In the genomic region with DNA sequence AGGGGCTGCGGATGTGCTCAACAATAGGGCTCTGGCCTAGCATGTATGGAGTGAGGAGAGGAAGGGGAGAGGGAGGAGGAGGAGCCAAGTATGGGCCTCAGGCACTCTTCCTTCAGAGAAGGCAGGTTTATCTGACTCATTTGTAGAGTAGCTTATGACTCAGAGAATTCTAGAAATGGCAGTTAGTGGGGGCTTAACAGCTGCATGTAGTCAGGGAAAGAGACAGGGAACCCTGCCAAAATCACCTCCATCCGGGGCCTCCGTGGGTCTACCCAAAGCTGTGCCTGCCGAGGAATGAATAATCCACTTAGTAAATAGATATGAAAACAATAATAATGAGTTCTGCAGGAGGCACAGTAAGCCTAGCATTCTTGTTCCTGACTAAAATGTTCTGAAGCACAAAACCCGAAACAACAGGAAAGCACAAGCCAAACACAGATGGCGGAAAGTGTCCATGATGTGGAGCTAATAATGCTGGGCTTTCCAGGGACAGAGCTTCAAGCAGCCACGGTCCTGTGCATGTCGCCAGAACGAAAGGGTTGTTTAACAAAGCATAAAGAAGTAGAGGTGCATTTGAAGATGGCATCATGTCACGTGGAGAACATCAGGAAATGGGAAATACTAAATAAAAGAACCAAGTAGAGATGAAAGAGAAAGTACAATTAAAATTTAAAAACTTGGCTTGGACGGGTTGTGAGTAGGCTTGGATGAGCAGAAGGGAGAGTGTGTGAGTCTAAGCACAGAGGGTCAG, we compare ENCODE assay signal across 9 mouse cellular contexts. TPM values are rescaled to one million over a fixed set of nuclear protein-coding genes. Genes with fewer than 3 reads are reported as not detected.
DNase-seq lines count a peak whose midpoint lies in the region; ATAC-seq and TF ChIP-seq lines count a peak whose summit lies in the region.
"Had no signal": no experiment of that assay in that cellular context is flagged by ENCODE, and none has a peak within 500 bp of the region (broad histone marks: within the 10 kb centered on the region; RNA-seq: fewer than 3 reads in every experiment).

No protein-coding gene starts in this region.

- 32% methylated on average over 11 of the region's 11 CpGs for WGBS in lung, adult 2 months
- 58% methylated on average over 11 of the region's 11 CpGs for WGBS in intestine, embryonic 16.5 days
- 27% methylated on average over 11 of the region's 11 CpGs for WGBS in olfactory bulb, adult 2 months
- WGBS in forebrain, embryonic 10.5 days: 89% methylated on average over 11 of the region's 11 CpGs

- peak overlapping the region; percentile 68 for H3K27ac ChIP-seq in intestine, embryonic 16.5 days (ENCODE audit: low read length)
- peak overlapping the region; percentile 83 for H3K27ac ChIP-seq in olfactory bulb, adult 2 months (ENCODE audit: insufficient read depth, low read depth, low read length)
- no peak overlapping the region for H3K27ac ChIP-seq in forebrain, embryonic 10.5 days
- H3K27ac ChIP-seq: neural tube, embryonic 13.5 days had no signal

- no peaks in the 10 kb centered on the region for H3K9me3 ChIP-seq in intestine, embryonic 16.5 days (ENCODE audit: control insufficient read depth, low read length)
- H3K9me3 ChIP-seq in forebrain, embryonic 10.5 days: no peaks in the 10 kb centered on the region
- H3K9me3 ChIP-seq: neural tube, embryonic 13.5 days had no signal

- H3K4me3 ChIP-seq in lung, adult 2 months (replicated peaks; ENCODE audit: extremely low read depth, low read depth, low read length): peak overlapping the region; percentile 26
- no peak overlapping the region for H3K4me3 ChIP-seq in intestine, embryonic 16.5 days (ENCODE audit: low read length)
- H3K4me3 ChIP-seq in olfactory bulb, adult 2 months (ENCODE audit: insufficient read depth, low read depth, low read length): no peak overlapping the region
- H3K4me3 ChIP-seq in forebrain, embryonic 10.5 days: no peak overlapping the region
- H3K4me3 ChIP-seq: neural tube, embryonic 13.5 days had no signal

- DNase-seq in lung, adult 2 months: no peak
- no peak for DNase-seq in lung, postnatal 4 days
- DNase-seq in Patski (ENCODE audit: low read depth, low spot score): peak; percentile 94
- no peak for DNase-seq in yolk sac, embryonic 10.5 days (ENCODE audit: low spot score)
- no peak for DNase-seq in kidney, postnatal 25 days
- no peak for DNase-seq in forebrain, embryonic 10.5 days (ENCODE audit: extremely low spot score, low spot score)

- no peak overlapping the region for H3K4me2 ChIP-seq in intestine, embryonic 16.5 days (ENCODE audit: low read depth, low read length)
- H3K4me2 ChIP-seq: neural tube, embryonic 13.5 days had no signal

- no peak for TF ChIP-seq CTCF in lung, adult 2 months (IDR thresholded peaks at IDR 0.05; ENCODE audit: insufficient read depth, low read length)
- TF ChIP-seq CTCF in Patski (IDR thresholded peaks at IDR 0.05): no peak
- TF ChIP-seq CTCF in olfactory bulb, adult 2 months (IDR thresholded peaks at IDR 0.05; ENCODE audit: insufficient read depth, low read depth, low read length): no peak

- in situ Hi-C loops in Patski (cut with MboI; ENCODE audit: low pct_unique_long_range_greater_than_20kb): no loop called here

- H3K4me1 ChIP-seq in lung, adult 2 months (ENCODE audit: control insufficient read depth, insufficient read depth, low read length): peaks cover 16% of the 10 kb centered on the region
- peaks cover 7% of the 10 kb centered on the region; the same call in 1 of the 2 replicates for H3K4me1 ChIP-seq in intestine, embryonic 16.5 days (ENCODE audit: control insufficient read depth, insufficient read depth, low read length)
- H3K4me1 ChIP-seq in olfactory bulb, adult 2 months (ENCODE audit: control insufficient read depth, insufficient read depth, low read length): peaks cover 15% of the 10 kb centered on the region; the same call in 1 of the 2 replicates
- H3K4me1 ChIP-seq in forebrain, embryonic 10.5 days: no peaks in the 10 kb centered on the region
- H3K4me1 ChIP-seq: neural tube, embryonic 13.5 days had no signal

- no peak overlapping the region for H3K9ac ChIP-seq in intestine, embryonic 16.5 days (ENCODE audit: low read depth, low read length)
- H3K9ac ChIP-seq: neural tube, embryonic 13.5 days had no signal

- no peak for TF ChIP-seq POLR2A in lung, adult 2 months (IDR thresholded peaks at IDR 0.05; ENCODE audit: borderline replicate concordance, extremely low read depth, low read depth, low read length)
- TF ChIP-seq POLR2A in olfactory bulb, adult 2 months (IDR thresholded peaks at IDR 0.05; ENCODE audit: insufficient read depth, low read depth, low read length): no peak

- POLR2A ChIA-PET in Patski (lab: Charles Lee): interaction anchor here (0.9 kb wide), 1 partner anchor 13 kb away, joined by 4 read pairs; no protein-coding TSS in a partner anchor

- H3K27me3 ChIP-seq in Patski: no peaks in the 10 kb centered on the region
- no peaks in the 10 kb centered on the region for H3K27me3 ChIP-seq in intestine, embryonic 16.5 days (replicated peaks; ENCODE audit: control insufficient read depth, insufficient read depth, low read length)
- no peaks in the 10 kb centered on the region for H3K27me3 ChIP-seq in forebrain, embryonic 10.5 days (ENCODE audit: poor library complexity, severe bottlenecking)
- H3K27me3 ChIP-seq: neural tube, embryonic 13.5 days had no signal

- peak; percentile 73 for ATAC-seq in Patski
- no peak for ATAC-seq in intestine, embryonic 16.5 days

- no peaks in the 10 kb centered on the region for H3K36me3 ChIP-seq in intestine, embryonic 16.5 days (ENCODE audit: control insufficient read depth, insufficient read depth, low read length)
- H3K36me3 ChIP-seq in forebrain, embryonic 10.5 days (replicated peaks): no peaks in the 10 kb centered on the region
- H3K36me3 ChIP-seq: neural tube, embryonic 13.5 days had no signal

- CTCF ChIA-PET in Patski (lab: Charles Lee): interaction anchor here (0.8 to 1.3 kb wide), 4 partner anchors 11 to 141 kb away, joined by 3 to 6 read pairs (median 3); no protein-coding TSS in a partner anchor

RNA-seq across cellular contexts. Expression of a gene that starts 8.3 kb away (rescaled TPM):
- polyA plus RNA-seq in lung, adult 2 months (2012; rRNA removed): 77.0 and 86.0 TPM in 2 replicates
- polyA plus RNA-seq in Patski (2021): 0.12 TPM
- 7.2 and 8.6 TPM in 2 replicates for polyA plus RNA-seq in intestine, embryonic 16.5 days (2015; fragmentation: Nextera tagmentation; extraction: Ambion mirVana)
- polyA plus RNA-seq in olfactory bulb, adult 2 months (2012; ENCODE audit: insufficient read depth, insufficient read length, low replicate concordance, missing spikeins): not detected in 2 replicates
- polyA plus RNA-seq in forebrain, embryonic 10.5 days (2016; fragmentation: Nextera tagmentation; extraction: Ambion mirVana): 9.0 and 9.8 TPM in 2 replicates

RNA-seq across cellular contexts. Expression of a gene that starts 39.1 kb away (rescaled TPM):
- 2.7 and 7.5 TPM in 2 replicates for polyA plus RNA-seq in lung, adult 2 months (2012; rRNA removed)
- polyA plus RNA-seq in Patski (2021): not detected
- polyA plus RNA-seq in intestine, embryonic 16.5 days (2015; fragmentation: Nextera tagmentation; extraction: Ambion mirVana): 9.6 and 12.9 TPM in 2 replicates
- not detected in 2 replicates for polyA plus RNA-seq in olfactory bulb, adult 2 months (2012; ENCODE audit: insufficient read depth, insufficient read length, low replicate concordance, missing spikeins)
- polyA plus RNA-seq in forebrain, embryonic 10.5 days (2016; fragmentation: Nextera tagmentation; extraction: Ambion mirVana): 1.5 and 1.9 TPM in 2 replicates
